Mouse (Mus musculus): ENCODE measurements around the gene App. TPM values are rescaled to one million over a fixed set of nuclear protein-coding genes. Genes with fewer than 3 reads are reported as not detected.

The App gene
- polyA plus RNA-seq, 1 experiment from 2014 or later = 44.5 TPM

DNA sequence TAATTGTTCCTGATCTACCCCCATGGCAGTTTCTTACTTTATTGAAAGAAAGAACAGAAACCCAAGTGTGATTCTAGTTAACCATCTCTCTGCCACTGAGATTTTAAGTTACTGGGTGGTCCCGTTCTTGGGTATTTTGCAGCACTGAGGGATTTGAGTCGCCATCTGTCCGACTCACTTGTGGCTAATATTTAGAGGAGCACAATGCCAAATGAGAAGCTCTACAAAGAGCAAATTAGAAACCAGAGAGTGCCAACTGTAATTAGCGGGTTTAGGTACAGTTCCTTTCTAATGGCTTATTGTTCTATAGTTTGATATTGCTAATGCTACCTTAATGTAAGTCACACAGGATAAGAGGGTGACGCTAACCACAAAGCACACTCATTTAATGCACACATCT lies 161.4 kb downstream of the App start:
- no peak overlapping the region for H3K4me2 ChIP-seq

DNA sequence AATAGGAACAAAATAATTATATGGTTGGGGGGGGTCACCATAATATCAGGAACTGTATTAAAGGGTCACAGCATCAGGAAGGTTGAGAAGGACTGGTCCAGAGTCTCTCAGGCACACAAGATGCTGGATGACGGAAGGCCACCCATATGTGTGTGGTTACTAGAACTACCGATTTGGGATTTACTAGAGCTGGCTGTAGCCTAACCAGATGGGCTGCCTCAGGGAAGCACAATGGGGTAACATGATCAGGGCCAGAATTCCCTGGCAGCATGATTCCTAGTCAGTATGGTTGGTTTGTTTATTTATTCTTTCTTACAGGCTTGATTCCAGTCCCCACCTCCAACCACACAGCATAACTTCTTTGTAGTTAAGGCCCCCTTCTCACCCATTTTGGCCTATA lies 162.9 kb downstream of the App start:
- DNase-seq (ENCODE audit: low spot score) (no peak), ATAC-seq (replicated peaks; ENCODE audit: low FRiP score) (no peak)

More for the DNA sequence above, 161.4 kb downstream of the App start:
- no peak overlapping the region for H3K4me3 ChIP-seq (ENCODE audit: low read depth, low read length)
- H3K27me3 ChIP-seq (replicated peaks; ENCODE audit: control insufficient read depth, insufficient read depth, low read length) = no peaks in the 10 kb centered on the region
- no peaks in the 10 kb centered on the region for H3K4me1 ChIP-seq (replicated peaks; ENCODE audit: control insufficient read depth, insufficient read depth, low read length)
- H3K9me3 ChIP-seq (ENCODE audit: control insufficient read depth, low read length) = no peaks in the 10 kb centered on the region
- no peak overlapping the region for H3K27ac ChIP-seq (ENCODE audit: low read depth, low read length)
- H3K9ac ChIP-seq (ENCODE audit: low read depth, low read length) = no peak overlapping the region
- ATAC-seq (replicated peaks; ENCODE audit: low FRiP score) (no peak), DNase-seq (ENCODE audit: low spot score) (no peak)
- peaks cover 2% of the 10 kb centered on the region; the same call in 1 of the 2 replicates for H3K36me3 ChIP-seq (ENCODE audit: control insufficient read depth, insufficient read depth, low read length)
- 93% methylated on average over 5 of the region's 5 CpGs for WGBS

DNA sequence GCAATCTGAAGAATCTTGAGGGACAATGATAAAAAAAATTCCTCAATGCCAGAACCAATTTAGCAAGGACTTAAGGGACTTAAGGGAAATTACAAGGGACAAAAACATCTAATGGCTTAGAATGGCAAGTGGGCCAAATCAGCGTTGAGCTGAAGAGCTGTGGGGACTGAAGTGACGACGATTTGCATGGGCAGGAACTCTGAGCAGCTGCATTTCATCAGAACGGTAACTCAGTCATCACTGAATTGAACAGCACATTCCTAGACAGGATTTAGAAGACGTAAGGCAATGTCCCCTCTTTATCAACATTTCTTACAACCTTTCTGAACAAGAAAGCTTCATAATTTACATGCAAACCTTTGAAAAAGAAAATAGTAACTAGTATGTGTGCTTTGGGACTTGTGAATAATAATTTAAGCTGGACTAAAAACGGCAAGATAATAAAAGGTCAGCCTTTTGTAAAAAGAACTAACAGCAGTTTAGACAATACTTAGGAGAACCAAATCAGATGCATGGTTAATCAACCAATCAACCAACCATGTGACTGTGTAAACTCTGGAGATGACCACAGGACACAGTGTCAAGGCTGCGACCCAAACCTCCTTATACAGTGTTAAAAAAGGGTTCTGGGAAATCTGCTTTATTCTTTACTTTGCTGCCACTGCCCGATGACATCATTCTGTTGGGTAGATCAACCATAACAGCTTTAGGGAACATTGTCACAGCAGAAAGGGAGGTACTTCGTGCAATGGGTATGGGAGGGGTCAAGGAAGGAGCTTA lies 164.5 kb downstream of the App start:
- Histone ChIP-seq H3K4me1 (replicated peaks; ENCODE audit: control insufficient read depth, insufficient read depth, low read length) (no peaks in the 10 kb centered on the region), H3K9me3 (ENCODE audit: control insufficient read depth, low read length) (no peaks in the 10 kb centered on the region), H3K4me3 (ENCODE audit: low read depth, low read length) (no peak overlapping the region), H3K27me3 (replicated peaks; ENCODE audit: control insufficient read depth, insufficient read depth, low read length) (no peaks in the 10 kb centered on the region), H3K27ac (ENCODE audit: low read depth, low read length) (no peak overlapping the region), H3K36me3 (ENCODE audit: control insufficient read depth, insufficient read depth, low read length) (peaks cover 2% of the 10 kb centered on the region; the same call in 1 of the 2 replicates), H3K9ac (ENCODE audit: low read depth, low read length) (no peak overlapping the region), H3K4me2 (no peak overlapping the region)
- DNase-seq (ENCODE audit: low spot score) (no peak), ATAC-seq (replicated peaks; ENCODE audit: low FRiP score) (no peak; the same call in 1 of the 2 replicates)
- 77% methylated on average over 9 of the region's 9 CpGs for WGBS

More for the DNA sequence above, 162.9 kb downstream of the App start:
- 90% methylated on average over 2 of the region's 2 CpGs for WGBS
- Histone ChIP-seq H3K4me1 (replicated peaks; ENCODE audit: control insufficient read depth, insufficient read depth, low read length) (no peaks in the 10 kb centered on the region), H3K4me3 (ENCODE audit: low read depth, low read length) (no peak overlapping the region), H3K36me3 (ENCODE audit: control insufficient read depth, insufficient read depth, low read length) (peaks cover 2% of the 10 kb centered on the region; the same call in 1 of the 2 replicates), H3K4me2 (no peak overlapping the region), H3K9me3 (ENCODE audit: control insufficient read depth, low read length) (no peaks in the 10 kb centered on the region), H3K27me3 (replicated peaks; ENCODE audit: control insufficient read depth, insufficient read depth, low read length) (no peaks in the 10 kb centered on the region), H3K9ac (ENCODE audit: low read depth, low read length) (no peak overlapping the region), H3K27ac (ENCODE audit: low read depth, low read length) (no peak overlapping the region)

DNA sequence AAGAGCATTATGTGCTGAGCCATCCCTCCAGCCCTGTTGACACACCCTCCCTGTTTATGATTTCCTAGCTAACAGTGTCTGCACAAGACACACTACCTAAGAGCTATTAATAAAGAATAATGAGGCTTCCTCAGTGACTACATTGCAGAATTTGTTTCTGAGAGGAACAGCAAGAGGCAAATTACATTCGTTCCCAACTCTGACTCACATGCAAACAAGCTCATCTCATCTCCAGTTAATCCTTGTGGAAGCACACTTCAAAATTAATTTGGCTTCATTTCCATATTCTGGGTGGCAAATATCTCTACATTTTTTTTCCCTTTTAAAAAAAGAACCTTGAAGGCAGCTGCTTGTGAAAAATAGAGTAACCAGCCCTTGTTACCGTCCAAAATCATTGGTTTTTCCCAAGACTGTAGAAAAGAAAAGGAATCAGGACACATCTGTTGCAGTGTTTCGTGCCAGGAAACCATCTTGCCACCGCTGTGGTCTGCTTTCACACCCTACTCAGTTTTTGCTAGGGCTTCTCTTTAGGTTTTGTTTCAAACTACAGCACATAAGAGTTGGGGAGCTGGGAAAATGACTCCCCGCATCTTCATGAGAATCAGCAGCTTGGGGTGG lies 171.5 kb downstream of the App start:
- no peaks in the 10 kb centered on the region for H3K9me3 ChIP-seq (ENCODE audit: control insufficient read depth, low read length)
- no peak for ATAC-seq (replicated peaks; ENCODE audit: low FRiP score)
- H3K36me3 ChIP-seq (ENCODE audit: control insufficient read depth, insufficient read depth, low read length) = peaks cover 2% of the 10 kb centered on the region; the same call in 1 of the 2 replicates
- no peaks in the 10 kb centered on the region for H3K27me3 ChIP-seq (replicated peaks; ENCODE audit: control insufficient read depth, insufficient read depth, low read length)
- no peak overlapping the region for H3K4me3 ChIP-seq (ENCODE audit: low read depth, low read length)
- H3K4me1 ChIP-seq (replicated peaks; ENCODE audit: control insufficient read depth, insufficient read depth, low read length) = no peaks in the 10 kb centered on the region
- WGBS = 90% methylated on average over 5 of the region's 5 CpGs
- DNase-seq (ENCODE audit: low spot score) = no peak
- no peak overlapping the region for H3K27ac ChIP-seq (ENCODE audit: low read depth, low read length)
- no peak overlapping the region for H3K9ac ChIP-seq (ENCODE audit: low read depth, low read length)
- no peak overlapping the region for H3K4me2 ChIP-seq

DNA sequence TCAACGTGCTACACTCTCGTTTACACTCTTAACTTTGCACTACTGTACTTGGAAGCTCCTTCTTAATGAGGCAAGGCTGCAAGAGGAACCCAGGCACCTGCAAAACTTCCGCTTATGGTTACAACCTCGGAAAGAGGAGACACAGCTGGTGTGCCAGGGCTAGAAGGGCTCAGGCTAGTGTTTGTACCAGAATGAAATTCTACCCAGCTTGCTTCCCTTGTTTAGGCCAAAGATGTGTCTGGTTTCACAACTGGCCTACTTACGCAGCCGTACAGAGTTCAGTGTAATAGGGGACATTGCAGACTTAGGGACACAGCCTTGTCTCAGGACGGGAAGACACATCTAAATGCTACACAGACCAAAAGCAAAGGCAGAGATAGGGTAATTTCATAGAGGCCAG lies 173.3 kb downstream of the App start:
- WGBS = 81% methylated on average over 7 of the region's 7 CpGs
- Histone ChIP-seq H3K4me2 (no peak overlapping the region), H3K27ac (ENCODE audit: low read depth, low read length) (no peak overlapping the region), H3K27me3 (replicated peaks; ENCODE audit: control insufficient read depth, insufficient read depth, low read length) (no peaks in the 10 kb centered on the region), H3K9ac (ENCODE audit: low read depth, low read length) (no peak overlapping the region), H3K4me1 (replicated peaks; ENCODE audit: control insufficient read depth, insufficient read depth, low read length) (no peaks in the 10 kb centered on the region), H3K4me3 (ENCODE audit: low read depth, low read length) (no peak overlapping the region), H3K36me3 (ENCODE audit: control insufficient read depth, insufficient read depth, low read length) (peaks cover 2% of the 10 kb centered on the region; the same call in 1 of the 2 replicates), H3K9me3 (ENCODE audit: control insufficient read depth, low read length) (no peaks in the 10 kb centered on the region)
- ATAC-seq (replicated peaks; ENCODE audit: low FRiP score) = no peak
- DNase-seq (ENCODE audit: low spot score) = no peak

DNA sequence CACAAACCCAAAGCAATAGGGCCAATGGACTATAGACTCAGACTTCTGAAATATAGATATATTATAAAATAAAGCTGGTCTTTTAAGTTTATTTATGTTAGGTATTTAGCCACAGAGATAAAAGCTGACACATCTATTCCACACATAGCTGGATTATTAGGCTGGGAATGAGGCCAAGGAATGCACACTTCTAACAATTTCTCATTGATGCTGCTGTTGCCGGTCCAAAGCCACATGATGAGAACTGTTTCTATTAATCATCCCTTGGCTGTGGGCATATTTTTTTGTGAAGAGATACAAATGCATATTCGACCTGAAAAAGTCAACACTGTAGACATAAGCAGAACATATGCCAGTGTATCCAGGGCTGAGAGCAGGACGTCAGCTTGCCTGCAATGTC lies 176.0 kb downstream of the App start:
- H3K4me1 ChIP-seq (replicated peaks; ENCODE audit: control insufficient read depth, insufficient read depth, low read length) = no peaks in the 10 kb centered on the region
- H3K9me3 ChIP-seq (ENCODE audit: control insufficient read depth, low read length) = no peaks in the 10 kb centered on the region
- DNase-seq (ENCODE audit: low spot score) = no peak
- no peaks in the 10 kb centered on the region for H3K27me3 ChIP-seq (replicated peaks; ENCODE audit: control insufficient read depth, insufficient read depth, low read length)
- H3K27ac ChIP-seq (ENCODE audit: low read depth, low read length) = no peak overlapping the region
- H3K4me3 ChIP-seq (ENCODE audit: low read depth, low read length) = no peak overlapping the region
- peaks cover 2% of the 10 kb centered on the region; the same call in 1 of the 2 replicates for H3K36me3 ChIP-seq (ENCODE audit: control insufficient read depth, insufficient read depth, low read length)
- ATAC-seq (replicated peaks; ENCODE audit: low FRiP score) = no peak
- H3K4me2 ChIP-seq = no peak overlapping the region
- 76% methylated on average over 3 of the region's 3 CpGs for WGBS
- H3K9ac ChIP-seq (ENCODE audit: low read depth, low read length) = no peak overlapping the region

DNA sequence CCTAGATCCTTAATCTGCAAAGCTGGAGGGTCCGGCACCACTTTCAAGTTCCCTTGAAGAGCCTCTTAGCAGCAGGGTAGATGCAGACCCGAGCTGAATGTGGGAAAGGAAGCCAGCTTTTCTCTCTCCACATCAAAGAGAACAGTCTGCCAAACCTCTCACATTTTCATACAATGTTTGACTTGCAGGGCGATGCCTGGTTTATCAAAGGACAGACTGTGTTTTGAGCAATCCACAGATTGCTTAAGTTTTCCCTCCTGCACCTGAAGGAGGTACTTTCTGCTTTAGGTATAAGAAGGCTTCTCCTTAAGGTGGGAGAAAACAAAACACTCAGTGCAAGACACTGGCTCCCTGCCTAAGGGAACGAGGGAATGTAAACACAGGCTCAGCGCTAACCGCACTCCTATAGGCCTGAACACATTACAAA lies 178.1 kb downstream of the App start:
- peaks cover 2% of the 10 kb centered on the region; the same call in 1 of the 2 replicates for H3K36me3 ChIP-seq (ENCODE audit: control insufficient read depth, insufficient read depth, low read length)
- no peak overlapping the region for H3K27ac ChIP-seq (ENCODE audit: low read depth, low read length)
- ATAC-seq (replicated peaks; ENCODE audit: low FRiP score) = no peak

DNA sequence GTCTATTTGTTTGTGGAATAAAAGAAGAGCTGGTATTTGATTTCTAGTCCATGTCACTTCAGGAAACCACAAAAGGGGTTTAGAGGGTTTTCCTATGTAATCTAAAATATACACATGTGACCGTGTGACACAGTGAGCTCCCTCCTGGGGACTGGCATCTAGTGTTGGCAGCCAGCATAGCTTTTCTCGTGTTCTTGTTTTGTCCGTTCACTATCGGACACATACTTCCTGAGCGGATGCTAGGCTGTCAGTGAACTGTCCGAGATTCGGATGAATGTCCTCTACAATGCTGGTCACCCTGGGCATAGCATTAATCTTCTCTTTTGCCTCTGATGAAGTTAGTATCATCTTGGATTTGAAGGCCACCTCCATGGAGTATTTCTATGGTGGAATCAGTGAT lies 180.7 kb downstream of the App start:
- no peak overlapping the region for H3K4me3 ChIP-seq (ENCODE audit: low read depth, low read length)
- ATAC-seq (replicated peaks; ENCODE audit: low FRiP score) (no peak), DNase-seq (ENCODE audit: low spot score) (no peak)
- 76% methylated on average over 7 of the region's 7 CpGs for WGBS
- H3K36me3 ChIP-seq (ENCODE audit: control insufficient read depth, insufficient read depth, low read length) = no peaks in the 10 kb centered on the region
- no peak overlapping the region for H3K4me2 ChIP-seq
- H3K27me3 ChIP-seq (replicated peaks; ENCODE audit: control insufficient read depth, insufficient read depth, low read length) = no peaks in the 10 kb centered on the region
- no peak overlapping the region for H3K27ac ChIP-seq (ENCODE audit: low read depth, low read length)
- no peaks in the 10 kb centered on the region for H3K4me1 ChIP-seq (replicated peaks; ENCODE audit: control insufficient read depth, insufficient read depth, low read length)
- H3K9ac ChIP-seq (ENCODE audit: low read depth, low read length) = no peak overlapping the region
- no peaks in the 10 kb centered on the region for H3K9me3 ChIP-seq (ENCODE audit: control insufficient read depth, low read length)

More for the DNA sequence above, 178.1 kb downstream of the App start:
- no peak for DNase-seq (ENCODE audit: low spot score)
- no peaks in the 10 kb centered on the region for H3K27me3 ChIP-seq (replicated peaks; ENCODE audit: control insufficient read depth, insufficient read depth, low read length)
- 69% methylated on average over 6 of the region's 6 CpGs for WGBS
- H3K4me3 ChIP-seq (ENCODE audit: low read depth, low read length) = no peak overlapping the region
- no peak overlapping the region for H3K4me2 ChIP-seq
- no peaks in the 10 kb centered on the region for H3K9me3 ChIP-seq (ENCODE audit: control insufficient read depth, low read length)
- no peak overlapping the region for H3K9ac ChIP-seq (ENCODE audit: low read depth, low read length)
- no peaks in the 10 kb centered on the region for H3K4me1 ChIP-seq (replicated peaks; ENCODE audit: control insufficient read depth, insufficient read depth, low read length)
